Mouse (Mus musculus): Measurements from ENCODE around the gene Cyp2c23. TPM values are rescaled to one million over a fixed set of nuclear protein-coding genes. Genes with fewer than 3 reads are reported as not detected.

Gene Cyp2c23
- polyA plus RNA-seq, 1 experiment from 2014 or later: not detected

DNA sequence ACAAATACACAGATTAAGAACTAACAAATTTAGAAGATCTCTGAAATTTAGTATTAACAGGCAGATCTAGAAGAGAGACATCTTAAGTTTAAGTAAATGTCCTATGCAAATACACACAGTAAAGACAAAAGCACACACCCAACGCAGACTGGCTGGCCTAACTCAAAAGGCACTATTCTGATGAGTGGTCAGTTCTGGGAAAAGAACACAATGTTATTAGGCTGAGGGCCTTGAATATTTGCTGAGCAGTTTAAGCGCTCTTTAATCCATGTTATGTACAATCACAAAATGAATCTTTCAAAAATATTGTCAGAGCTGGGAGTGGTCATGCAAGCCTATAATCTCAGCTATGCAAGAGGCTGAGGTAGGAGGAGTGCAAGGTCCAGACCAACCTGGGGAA is 35.7 kb upstream of the Cyp2c23 start:
- ATAC-seq (ENCODE audit: low FRiP score) (no peak), DNase-seq (ENCODE audit: low spot score, missing footprints) (no peak)
- H3K4me2 ChIP-seq: no peak overlapping the region
- H3K4me3 ChIP-seq (ENCODE audit: low read depth, low read length): no peak overlapping the region
- H3K4me1 ChIP-seq (ENCODE audit: control insufficient read depth, insufficient read depth, low read length): peaks cover 5% of the 10 kb centered on the region
- H3K27ac ChIP-seq (ENCODE audit: low read depth, low read length): no peak overlapping the region
- H3K36me3 ChIP-seq (ENCODE audit: control insufficient read depth, insufficient read depth, low read length): no peaks in the 10 kb centered on the region
- WGBS: 88% methylated on average over 2 of the region's 2 CpGs
- H3K9me3 ChIP-seq (ENCODE audit: control insufficient read depth, low read length): no peaks in the 10 kb centered on the region
- no peaks in the 10 kb centered on the region for H3K27me3 ChIP-seq (ENCODE audit: control insufficient read depth, insufficient read depth, low read length)
- no peak overlapping the region for H3K9ac ChIP-seq (ENCODE audit: low read length)

DNA sequence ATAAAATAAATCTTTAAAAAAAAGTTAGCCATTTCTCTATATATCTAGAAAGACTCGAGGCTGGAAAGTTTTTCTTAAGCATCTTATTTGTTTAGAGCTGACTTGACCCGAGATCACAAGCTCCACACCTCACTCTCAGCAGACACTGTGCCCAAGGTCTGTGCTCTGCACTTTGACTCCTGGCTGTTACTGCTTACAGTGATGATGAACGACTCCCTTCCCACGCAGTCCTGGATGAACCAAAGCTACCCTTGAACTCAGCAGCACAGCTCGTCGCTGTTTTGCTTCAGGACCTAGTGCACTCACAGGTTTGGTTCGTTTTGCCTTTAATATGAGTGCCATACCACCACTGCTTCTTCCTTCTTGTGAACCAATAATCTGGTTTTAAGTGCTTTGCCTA is 34.8 kb upstream of the Cyp2c23 start:
- H3K9me3 ChIP-seq (ENCODE audit: control insufficient read depth, low read length): no peaks in the 10 kb centered on the region
- H3K27me3 ChIP-seq (ENCODE audit: control insufficient read depth, insufficient read depth, low read length): no peaks in the 10 kb centered on the region
- H3K9ac ChIP-seq (ENCODE audit: low read length): no peak overlapping the region
- H3K4me3 ChIP-seq (ENCODE audit: low read depth, low read length): no peak overlapping the region
- WGBS: 95% methylated on average over 7 of the region's 7 CpGs
- no peak overlapping the region for H3K27ac ChIP-seq (ENCODE audit: low read depth, low read length)
- H3K4me2 ChIP-seq: no peak overlapping the region
- peaks cover 4% of the 10 kb centered on the region for H3K4me1 ChIP-seq (ENCODE audit: control insufficient read depth, insufficient read depth, low read length)
- no peak for ATAC-seq (ENCODE audit: low FRiP score)
- DNase-seq (ENCODE audit: low spot score, missing footprints): no peak
- H3K36me3 ChIP-seq (ENCODE audit: control insufficient read depth, insufficient read depth, low read length): no peaks in the 10 kb centered on the region

DNA sequence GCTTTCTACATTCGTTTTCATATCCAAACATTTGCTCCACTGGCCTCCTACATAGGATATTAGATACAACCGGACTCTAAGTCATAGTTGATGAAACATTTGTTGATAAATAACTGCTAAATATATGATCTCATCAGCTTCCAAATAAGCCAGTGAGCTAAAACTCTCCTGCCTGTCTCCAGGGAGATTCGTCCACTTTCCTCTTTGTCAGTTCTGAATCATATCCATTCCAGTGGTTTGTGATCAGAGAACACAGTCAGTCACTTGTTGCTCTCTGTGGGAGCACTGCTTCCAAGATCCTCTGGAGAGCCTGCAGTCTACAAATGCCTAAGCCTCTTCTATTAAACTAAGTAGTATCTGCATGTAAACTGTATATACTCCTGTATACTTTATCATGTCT is 31.2 kb upstream of the Cyp2c23 start:
- Histone ChIP-seq H3K9ac (ENCODE audit: low read length) (no peak overlapping the region), H3K4me1 (ENCODE audit: control insufficient read depth, insufficient read depth, low read length) (no peaks in the 10 kb centered on the region), H3K4me3 (ENCODE audit: low read depth, low read length) (no peak overlapping the region), H3K27me3 (ENCODE audit: control insufficient read depth, insufficient read depth, low read length) (no peaks in the 10 kb centered on the region), H3K9me3 (ENCODE audit: control insufficient read depth, low read length) (no peaks in the 10 kb centered on the region), H3K4me2 (no peak overlapping the region), H3K36me3 (ENCODE audit: control insufficient read depth, insufficient read depth, low read length) (no peaks in the 10 kb centered on the region), H3K27ac (ENCODE audit: low read depth, low read length) (no peak overlapping the region)
- WGBS: 89% methylated on average over 3 of the region's 3 CpGs
- DNase-seq (ENCODE audit: low spot score, missing footprints) (no peak), ATAC-seq (ENCODE audit: low FRiP score) (no peak)

- H3K4me1 ChIP-seq (ENCODE audit: control insufficient read depth, insufficient read depth, low read length): no peaks in the 10 kb centered on the region
- 84% methylated on average over 4 of the region's 4 CpGs for WGBS
- 0 out of 2 replicates have a peak, but pooled peaks cover 2% of the 10 kb centered on the region for H3K36me3 ChIP-seq (ENCODE audit: control insufficient read depth, insufficient read depth, low read length)
- ATAC-seq (ENCODE audit: low FRiP score) (no peak), DNase-seq (ENCODE audit: low spot score, missing footprints) (no peak)
- H3K27ac ChIP-seq (ENCODE audit: low read depth, low read length): no peak overlapping the region
- no peaks in the 10 kb centered on the region for H3K9me3 ChIP-seq (ENCODE audit: control insufficient read depth, low read length)
- no peak overlapping the region for H3K4me2 ChIP-seq
- no peaks in the 10 kb centered on the region for H3K27me3 ChIP-seq (ENCODE audit: control insufficient read depth, insufficient read depth, low read length)
- H3K4me3 ChIP-seq (ENCODE audit: low read depth, low read length): no peak overlapping the region
- no peak overlapping the region for H3K9ac ChIP-seq (ENCODE audit: low read length)
Measured at GRCm38 (mm10) chr19:44055173-44055826, 26.3 kb upstream of the Cyp2c23 start.

- DNase-seq (ENCODE audit: low spot score, missing footprints) (no peak), ATAC-seq (ENCODE audit: low FRiP score) (no peak)
- H3K4me3 ChIP-seq (ENCODE audit: low read depth, low read length): no peak overlapping the region
- H3K4me2 ChIP-seq: no peak overlapping the region
- H3K36me3 ChIP-seq (ENCODE audit: control insufficient read depth, insufficient read depth, low read length): 0 out of 2 replicates have a peak, but pooled peaks cover 2% of the 10 kb centered on the region
- WGBS: 89% methylated on average over 4 of the region's 4 CpGs
- H3K9ac ChIP-seq (ENCODE audit: low read length): no peak overlapping the region
- no peak overlapping the region for H3K27ac ChIP-seq (ENCODE audit: low read depth, low read length)
- no peaks in the 10 kb centered on the region for H3K9me3 ChIP-seq (ENCODE audit: control insufficient read depth, low read length)
- no peaks in the 10 kb centered on the region for H3K27me3 ChIP-seq (ENCODE audit: control insufficient read depth, insufficient read depth, low read length)
- H3K4me1 ChIP-seq (ENCODE audit: control insufficient read depth, insufficient read depth, low read length): no peaks in the 10 kb centered on the region
Measured at GRCm38 (mm10) chr19:44050388-44050787, 21.4 kb upstream of the Cyp2c23 start.

GRCm38 (mm10) chr19:44049282-44049681 is 20.3 kb upstream of the Cyp2c23 start:
- Histone ChIP-seq H3K4me3 (ENCODE audit: low read depth, low read length) (no peak overlapping the region), H3K27me3 (ENCODE audit: control insufficient read depth, insufficient read depth, low read length) (no peaks in the 10 kb centered on the region), H3K4me1 (ENCODE audit: control insufficient read depth, insufficient read depth, low read length) (no peaks in the 10 kb centered on the region), H3K9me3 (ENCODE audit: control insufficient read depth, low read length) (no peaks in the 10 kb centered on the region), H3K4me2 (no peak overlapping the region), H3K36me3 (ENCODE audit: control insufficient read depth, insufficient read depth, low read length) (0 out of 2 replicates have a peak, but pooled peaks cover 2% of the 10 kb centered on the region), H3K27ac (ENCODE audit: low read depth, low read length) (no peak overlapping the region), H3K9ac (ENCODE audit: low read length) (no peak overlapping the region)
- 68% methylated on average over 3 of the region's 3 CpGs for WGBS
- ATAC-seq (ENCODE audit: low FRiP score): no peak
- no peak for DNase-seq (ENCODE audit: low spot score, missing footprints)

DNA sequence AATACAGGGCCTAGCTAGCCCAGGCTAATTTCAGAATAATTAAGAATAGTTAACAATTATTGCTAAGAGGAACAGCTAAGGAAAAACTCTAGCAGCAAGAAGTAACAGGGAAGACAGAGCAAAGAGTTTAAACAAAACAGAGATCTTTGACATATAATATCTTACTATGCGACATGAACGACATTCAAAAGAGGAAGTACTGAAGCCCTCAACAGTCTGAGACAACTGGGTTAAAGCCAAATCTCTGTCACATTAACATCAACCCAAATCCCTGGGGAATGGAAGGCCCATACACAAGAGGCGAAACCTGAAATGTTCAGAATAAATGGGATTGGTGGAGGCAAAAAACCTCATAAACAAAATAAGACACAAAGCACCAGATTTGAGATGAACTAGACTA is 16.8 kb upstream of the Cyp2c23 start:
- no peak for ATAC-seq (ENCODE audit: low FRiP score)
- Histone ChIP-seq H3K4me3 (ENCODE audit: low read depth, low read length) (no peak overlapping the region), H3K9ac (ENCODE audit: low read length) (no peak overlapping the region), H3K4me1 (ENCODE audit: control insufficient read depth, insufficient read depth, low read length) (no peaks in the 10 kb centered on the region), H3K36me3 (ENCODE audit: control insufficient read depth, insufficient read depth, low read length) (no peaks in the 10 kb centered on the region), H3K27me3 (ENCODE audit: control insufficient read depth, insufficient read depth, low read length) (no peaks in the 10 kb centered on the region), H3K4me2 (no peak overlapping the region), H3K27ac (ENCODE audit: low read depth, low read length) (no peak overlapping the region), H3K9me3 (ENCODE audit: control insufficient read depth, low read length) (no peaks in the 10 kb centered on the region)
- DNase-seq (ENCODE audit: low spot score, missing footprints): no peak
- WGBS: 90% methylated on average over 3 of the region's 3 CpGs

DNA sequence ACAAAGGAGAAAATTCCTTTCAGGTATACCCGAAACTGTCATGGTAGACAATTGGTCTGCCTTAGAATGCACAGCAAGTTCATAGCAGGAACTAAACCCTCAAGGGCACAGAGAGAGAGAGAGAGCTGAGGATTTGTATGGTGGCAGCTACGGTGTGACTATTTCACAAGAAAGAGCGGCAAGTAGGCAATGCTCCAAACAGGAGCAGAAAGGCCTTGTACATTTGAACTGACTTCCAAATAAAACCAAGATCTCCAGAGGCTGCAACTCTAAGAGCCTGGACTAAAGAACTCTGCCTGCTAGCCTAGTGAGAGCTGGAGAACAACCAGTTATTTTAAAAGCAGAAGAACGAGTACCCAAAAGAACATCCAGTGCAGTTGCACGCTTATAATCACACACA is 13.1 kb upstream of the Cyp2c23 start:
- Histone ChIP-seq H3K4me1 (ENCODE audit: control insufficient read depth, insufficient read depth, low read length) (no peaks in the 10 kb centered on the region), H3K9ac (ENCODE audit: low read length) (no peak overlapping the region), H3K4me2 (no peak overlapping the region), H3K27ac (ENCODE audit: low read depth, low read length) (no peak overlapping the region), H3K27me3 (ENCODE audit: control insufficient read depth, insufficient read depth, low read length) (no peaks in the 10 kb centered on the region), H3K36me3 (ENCODE audit: control insufficient read depth, insufficient read depth, low read length) (no peaks in the 10 kb centered on the region), H3K9me3 (ENCODE audit: control insufficient read depth, low read length) (no peaks in the 10 kb centered on the region), H3K4me3 (ENCODE audit: low read depth, low read length) (no peak overlapping the region)
- no peak for ATAC-seq (ENCODE audit: low FRiP score)
- DNase-seq (ENCODE audit: low spot score, missing footprints): no peak
- 82% methylated on average over 5 of the region's 5 CpGs for WGBS

GRCm38 (mm10) chr19:44033396-44033795 is 4.4 kb upstream of the Cyp2c23 start:
- H3K27ac ChIP-seq (ENCODE audit: low read depth, low read length): no peak overlapping the region
- H3K4me2 ChIP-seq: no peak overlapping the region
- peaks cover 3% of the 10 kb centered on the region; the same call in 1 of the 2 replicates for H3K36me3 ChIP-seq (ENCODE audit: control insufficient read depth, insufficient read depth, low read length)
- no peaks in the 10 kb centered on the region for H3K27me3 ChIP-seq (ENCODE audit: control insufficient read depth, insufficient read depth, low read length)
- DNase-seq (ENCODE audit: low spot score, missing footprints) (no peak), ATAC-seq (ENCODE audit: low FRiP score) (no peak)
- H3K4me1 ChIP-seq (ENCODE audit: control insufficient read depth, insufficient read depth, low read length): no peaks in the 10 kb centered on the region
- 96% methylated on average over 5 of the region's 5 CpGs for WGBS
- H3K9ac ChIP-seq (ENCODE audit: low read length): no peak overlapping the region
- no peaks in the 10 kb centered on the region for H3K9me3 ChIP-seq (ENCODE audit: control insufficient read depth, low read length)
- H3K4me3 ChIP-seq (ENCODE audit: low read depth, low read length): no peak overlapping the region
